Mouse (Mus musculus): ENCODE results near the gene Cdc14b. TPM values are rescaled to one million over a fixed set of nuclear protein-coding genes. Genes with fewer than 3 reads are reported as not detected.

Cdc14b gene
- polyA plus RNA-seq, 1 experiment from 2014 or later = 3.0 TPM

DNA sequence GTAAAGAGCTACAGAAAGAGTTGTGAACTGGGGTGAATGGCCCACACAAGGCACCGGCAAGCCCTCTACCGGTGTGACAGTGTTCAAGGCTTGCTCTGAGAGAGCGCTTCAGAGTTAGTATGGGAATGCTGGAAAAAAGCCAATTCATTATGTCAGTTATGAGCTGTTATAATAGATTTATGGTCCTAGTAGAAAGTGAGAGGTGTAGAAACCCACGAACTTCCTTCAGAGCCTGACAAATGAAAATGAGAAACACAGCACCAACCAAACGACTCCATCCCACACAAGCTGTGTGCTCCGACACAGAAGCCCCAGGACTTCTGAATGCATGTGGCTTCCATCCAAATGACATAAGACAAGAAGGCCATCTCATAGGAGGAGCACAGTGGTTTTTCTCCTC is 77.2 kb downstream of the Cdc14b start:
- Histone ChIP-seq H3K4me1 (replicated peaks; ENCODE audit: control insufficient read depth, insufficient read depth, low read length) (no peaks in the 10 kb centered on the region), H3K9me3 (ENCODE audit: control insufficient read depth, low read length) (no peaks in the 10 kb centered on the region), H3K4me2 (replicated peaks) (no peak overlapping the region), H3K27me3 (ENCODE audit: control insufficient read depth, insufficient read depth, low read length) (no peaks in the 10 kb centered on the region), H3K36me3 (replicated peaks; ENCODE audit: control insufficient read depth, insufficient read depth) (0 out of 2 replicates have a peak, but pooled peaks cover 8% of the 10 kb centered on the region), H3K4me3 (replicated peaks; ENCODE audit: low read length) (no peak overlapping the region), H3K27ac (no peak overlapping the region), H3K9ac (no peak overlapping the region)
- no peak for DNase-seq (ENCODE audit: low spot score)
- no peak for ATAC-seq (ENCODE audit: low FRiP score)
- WGBS = 89% methylated on average over 6 of the region's 6 CpGs

DNA sequence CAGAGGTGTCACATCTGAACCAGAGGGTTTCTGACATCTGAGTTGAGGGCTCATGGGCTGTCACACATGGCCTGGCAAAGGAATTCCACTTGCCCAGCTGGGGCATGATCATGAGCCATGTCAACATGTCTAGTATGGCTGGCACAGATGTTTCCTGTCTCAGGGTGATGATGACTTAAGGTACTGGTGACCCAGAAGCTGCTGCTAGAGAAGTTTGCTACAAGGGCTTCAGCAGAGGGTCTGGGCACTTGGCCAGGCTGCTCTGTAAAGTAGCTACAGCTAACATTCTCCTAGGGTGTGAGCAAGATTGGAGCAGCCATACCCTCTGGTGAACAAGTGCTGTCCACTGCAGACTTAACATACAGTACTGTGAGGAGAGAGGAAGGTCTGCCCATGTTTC is 88.0 kb downstream of the Cdc14b start:
- no peaks in the 10 kb centered on the region for H3K4me1 ChIP-seq (replicated peaks; ENCODE audit: control insufficient read depth, insufficient read depth, low read length)

DNA sequence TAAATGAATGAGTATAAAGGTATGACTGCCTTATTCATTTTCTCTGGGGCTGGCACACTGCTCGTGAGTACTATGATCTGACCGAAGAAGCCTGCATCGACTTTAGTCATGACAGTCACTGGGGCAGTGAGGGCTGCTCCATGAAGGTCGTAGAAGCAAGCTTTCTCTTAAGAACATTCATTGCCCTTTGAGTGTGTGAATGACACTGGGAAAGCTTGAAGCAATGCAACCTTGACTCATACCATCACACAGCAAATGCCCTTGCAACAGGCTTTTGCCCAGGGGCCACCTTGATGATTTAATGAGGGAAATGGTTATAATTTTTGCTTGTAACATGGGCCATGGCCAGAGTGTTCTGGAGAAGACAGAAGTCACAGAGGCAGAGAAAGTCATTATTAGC is 88.6 kb downstream of the Cdc14b start:
- peaks cover 40% of the 10 kb centered on the region for H3K36me3 ChIP-seq (replicated peaks; ENCODE audit: control insufficient read depth, insufficient read depth)
- H3K9ac ChIP-seq = no peak overlapping the region
- no peaks in the 10 kb centered on the region for H3K4me1 ChIP-seq (replicated peaks; ENCODE audit: control insufficient read depth, insufficient read depth, low read length)
- WGBS = 97% methylated on average over 4 of the region's 4 CpGs
- DNase-seq (ENCODE audit: low spot score) (no peak), ATAC-seq (ENCODE audit: low FRiP score) (no peak)
- no peaks in the 10 kb centered on the region for H3K27me3 ChIP-seq (ENCODE audit: control insufficient read depth, insufficient read depth, low read length)
- no peaks in the 10 kb centered on the region for H3K9me3 ChIP-seq (ENCODE audit: control insufficient read depth, low read length)
- no peak overlapping the region for H3K4me2 ChIP-seq (replicated peaks)
- H3K27ac ChIP-seq = no peak overlapping the region
- no peak overlapping the region for H3K4me3 ChIP-seq (replicated peaks; ENCODE audit: low read length)

More for the DNA sequence above, 88.0 kb downstream of the Cdc14b start:
- no peak overlapping the region for H3K27ac ChIP-seq
- no peaks in the 10 kb centered on the region for H3K27me3 ChIP-seq (ENCODE audit: control insufficient read depth, insufficient read depth, low read length)
- ATAC-seq (ENCODE audit: low FRiP score) (no peak), DNase-seq (ENCODE audit: low spot score) (no peak)
- H3K36me3 ChIP-seq (replicated peaks; ENCODE audit: control insufficient read depth, insufficient read depth) = peaks cover 36% of the 10 kb centered on the region
- no peaks in the 10 kb centered on the region for H3K9me3 ChIP-seq (ENCODE audit: control insufficient read depth, low read length)
- H3K4me3 ChIP-seq (replicated peaks; ENCODE audit: low read length) = no peak overlapping the region
- no peak overlapping the region for H3K9ac ChIP-seq
- H3K4me2 ChIP-seq (replicated peaks) = no peak overlapping the region

DNA sequence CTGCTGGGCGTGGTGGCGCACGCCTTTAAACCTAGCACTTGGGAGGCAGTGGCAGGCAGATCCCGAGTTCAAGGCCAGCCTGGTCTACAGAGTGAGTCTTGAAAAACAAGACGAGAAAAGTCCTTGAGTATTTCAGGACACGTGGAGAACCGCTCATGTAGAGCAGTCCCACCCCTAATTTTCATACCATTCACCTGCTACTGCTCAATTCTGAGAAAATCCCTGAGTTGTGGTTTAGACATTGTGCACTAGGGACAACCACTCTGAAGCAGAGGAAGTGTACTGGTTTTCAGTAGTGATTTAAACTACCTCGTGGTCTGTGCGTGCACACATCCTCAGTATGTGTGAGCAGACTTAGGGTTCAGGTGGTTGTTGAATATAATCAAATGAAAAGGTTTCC is 89.5 kb downstream of the Cdc14b start:
- Histone ChIP-seq H3K9ac (no peak overlapping the region), H3K9me3 (ENCODE audit: control insufficient read depth, low read length) (no peaks in the 10 kb centered on the region), H3K4me3 (replicated peaks; ENCODE audit: low read length) (no peak overlapping the region), H3K4me2 (replicated peaks) (no peak overlapping the region), H3K27ac (no peak overlapping the region), H3K4me1 (replicated peaks; ENCODE audit: control insufficient read depth, insufficient read depth, low read length) (no peaks in the 10 kb centered on the region), H3K27me3 (ENCODE audit: control insufficient read depth, insufficient read depth, low read length) (no peaks in the 10 kb centered on the region), H3K36me3 (replicated peaks; ENCODE audit: control insufficient read depth, insufficient read depth) (peaks cover 40% of the 10 kb centered on the region)
- WGBS = 95% methylated on average over 9 of the region's 9 CpGs
- no peak for DNase-seq (ENCODE audit: low spot score)
- no peak for ATAC-seq (ENCODE audit: low FRiP score)

DNA sequence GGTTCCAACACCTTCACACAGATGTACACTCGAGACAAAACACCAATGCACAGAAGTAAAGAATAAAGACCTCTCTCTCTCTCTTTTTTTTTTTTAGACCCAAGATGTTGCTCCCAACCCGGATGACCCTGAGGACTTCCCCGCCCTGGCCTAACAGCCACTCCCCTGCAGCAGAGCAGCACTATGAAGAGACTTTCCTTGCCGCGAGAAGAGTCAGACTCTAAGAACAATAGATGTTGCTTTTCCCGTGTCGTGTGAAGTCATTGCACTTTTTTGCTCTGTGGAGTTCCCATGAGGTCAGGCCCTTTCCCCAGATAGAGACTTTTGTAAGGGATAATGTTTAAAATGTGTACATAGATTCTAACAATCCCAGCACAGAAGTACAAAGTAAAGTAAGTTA is 89.9 kb downstream of the Cdc14b start:
- H3K4me1 ChIP-seq (replicated peaks; ENCODE audit: control insufficient read depth, insufficient read depth, low read length) = no peaks in the 10 kb centered on the region
- H3K9ac ChIP-seq = no peak overlapping the region
- H3K4me3 ChIP-seq (replicated peaks; ENCODE audit: low read length) = no peak overlapping the region
- H3K36me3 ChIP-seq (replicated peaks; ENCODE audit: control insufficient read depth, insufficient read depth) = peaks cover 40% of the 10 kb centered on the region
- WGBS = 76% methylated on average over 7 of the region's 7 CpGs
- no peak overlapping the region for H3K4me2 ChIP-seq (replicated peaks)
- H3K27ac ChIP-seq = no peak overlapping the region
- no peak for DNase-seq (ENCODE audit: low spot score)
- ATAC-seq (ENCODE audit: low FRiP score) = no peak
- no peaks in the 10 kb centered on the region for H3K9me3 ChIP-seq (ENCODE audit: control insufficient read depth, low read length)
- H3K27me3 ChIP-seq (ENCODE audit: control insufficient read depth, insufficient read depth, low read length) = no peaks in the 10 kb centered on the region

DNA sequence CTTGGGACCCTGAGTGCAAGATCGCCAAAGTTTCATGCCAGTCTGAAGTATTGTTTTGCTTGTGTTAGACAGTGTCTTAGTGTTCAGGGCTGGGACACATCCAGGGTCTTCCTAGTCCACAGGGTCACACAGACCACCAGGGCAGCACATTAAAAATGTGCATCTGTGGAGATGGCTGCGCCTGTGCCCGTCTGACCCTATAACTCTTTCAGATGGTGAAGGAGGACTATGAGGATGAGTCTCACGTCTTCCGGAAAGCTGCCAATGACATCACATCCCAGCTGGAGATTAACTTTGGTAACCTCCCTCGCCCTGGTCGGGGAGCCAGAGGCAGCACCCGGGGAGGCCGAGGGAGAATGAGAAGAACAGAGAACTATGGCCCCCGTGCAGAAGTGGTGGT is 90.7 kb downstream of the Cdc14b start:
- no peaks in the 10 kb centered on the region for H3K9me3 ChIP-seq (ENCODE audit: control insufficient read depth, low read length)
- H3K36me3 ChIP-seq (replicated peaks; ENCODE audit: control insufficient read depth, insufficient read depth) = peaks cover 40% of the 10 kb centered on the region

DNA sequence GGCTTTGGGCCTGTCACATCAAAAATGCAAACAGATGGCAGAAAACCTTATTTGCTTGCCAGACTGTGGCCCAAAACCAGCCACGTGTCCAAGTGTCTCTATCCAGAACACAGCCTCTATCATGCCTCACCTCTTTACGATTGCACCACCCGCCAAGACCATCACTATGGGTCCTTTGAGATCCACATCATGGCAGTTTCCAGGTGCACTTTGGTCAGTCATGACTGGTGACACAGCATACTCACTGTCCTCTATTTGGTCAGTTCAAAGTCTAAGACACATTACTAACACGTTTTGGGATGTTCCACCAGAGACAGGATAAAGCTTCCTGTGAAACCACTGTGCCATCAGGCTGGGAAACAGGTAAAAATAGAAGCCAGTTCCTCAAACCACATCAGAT is 91.5 kb downstream of the Cdc14b start:
- Histone ChIP-seq H3K27ac (no peak overlapping the region), H3K4me1 (replicated peaks; ENCODE audit: control insufficient read depth, insufficient read depth, low read length) (no peaks in the 10 kb centered on the region), H3K27me3 (ENCODE audit: control insufficient read depth, insufficient read depth, low read length) (no peaks in the 10 kb centered on the region), H3K4me3 (replicated peaks; ENCODE audit: low read length) (no peak overlapping the region), H3K4me2 (replicated peaks) (no peak overlapping the region), H3K36me3 (replicated peaks; ENCODE audit: control insufficient read depth, insufficient read depth) (peaks cover 48% of the 10 kb centered on the region), H3K9ac (no peak overlapping the region), H3K9me3 (ENCODE audit: control insufficient read depth, low read length) (no peaks in the 10 kb centered on the region)
- 83% methylated on average over 4 of the region's 4 CpGs for WGBS
- no peak for DNase-seq (ENCODE audit: low spot score)
- ATAC-seq (ENCODE audit: low FRiP score) = no peak

More for the DNA sequence above, 90.7 kb downstream of the Cdc14b start:
- Histone ChIP-seq H3K4me2 (replicated peaks) (no peak overlapping the region), H3K27me3 (ENCODE audit: control insufficient read depth, insufficient read depth, low read length) (no peaks in the 10 kb centered on the region), H3K4me3 (replicated peaks; ENCODE audit: low read length) (no peak overlapping the region), H3K27ac (no peak overlapping the region), H3K9ac (no peak overlapping the region), H3K4me1 (replicated peaks; ENCODE audit: control insufficient read depth, insufficient read depth, low read length) (no peaks in the 10 kb centered on the region)
- ATAC-seq (ENCODE audit: low FRiP score) (no peak), DNase-seq (ENCODE audit: low spot score) (no peak)
- 85% methylated on average over 10 of the region's 10 CpGs for WGBS

DNA sequence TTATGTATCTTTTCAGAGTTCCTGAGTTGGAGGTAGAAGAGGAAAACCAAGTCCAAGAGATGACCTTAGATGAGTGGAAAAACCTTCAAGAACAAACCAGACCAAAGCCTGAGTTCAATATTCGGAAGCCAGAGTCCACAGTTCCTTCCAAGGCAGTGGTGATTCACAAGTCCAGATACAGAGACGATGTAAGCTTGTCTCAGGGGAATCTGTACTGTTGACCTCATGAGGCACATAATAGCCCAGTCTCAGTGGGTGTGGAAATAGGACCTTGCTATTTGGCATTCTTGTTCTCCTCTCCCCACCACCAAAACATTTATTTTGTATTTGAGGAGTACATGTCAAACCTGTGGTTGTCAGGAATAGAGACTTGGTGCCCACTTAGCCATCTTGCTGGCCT is 93.0 kb downstream of the Cdc14b start:
- no peak for ATAC-seq (ENCODE audit: low FRiP score)
- no peak overlapping the region for H3K4me2 ChIP-seq (replicated peaks)
- H3K36me3 ChIP-seq (replicated peaks; ENCODE audit: control insufficient read depth, insufficient read depth) = peaks cover 56% of the 10 kb centered on the region
- H3K9ac ChIP-seq = no peak overlapping the region
- no peaks in the 10 kb centered on the region for H3K4me1 ChIP-seq (replicated peaks; ENCODE audit: control insufficient read depth, insufficient read depth, low read length)
- no peak overlapping the region for H3K27ac ChIP-seq
- H3K9me3 ChIP-seq (ENCODE audit: control insufficient read depth, low read length) = no peaks in the 10 kb centered on the region
- no peak overlapping the region for H3K4me3 ChIP-seq (replicated peaks; ENCODE audit: low read length)
- WGBS = 77% methylated on average over 2 of the region's 2 CpGs
- DNase-seq (ENCODE audit: low spot score) = no peak
- no peaks in the 10 kb centered on the region for H3K27me3 ChIP-seq (ENCODE audit: control insufficient read depth, insufficient read depth, low read length)

DNA sequence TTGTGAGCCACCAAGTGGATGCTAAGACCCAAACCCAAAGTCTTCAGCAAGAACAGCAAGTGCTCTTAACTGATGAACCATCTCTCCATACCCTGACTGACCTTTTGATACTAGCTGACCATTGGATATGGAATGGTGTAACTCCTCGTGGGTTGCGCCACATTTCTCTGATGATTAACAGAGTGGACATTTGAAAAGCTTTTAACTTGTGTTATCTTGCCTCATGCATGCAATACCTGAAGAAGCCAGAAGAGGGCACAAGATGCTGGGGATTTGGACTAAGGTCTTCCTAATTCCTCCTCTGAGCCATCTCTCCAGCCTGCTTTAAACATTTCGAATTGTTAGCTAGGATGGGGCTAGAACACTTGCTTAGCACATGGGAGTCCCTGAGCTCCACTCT is 94.2 kb downstream of the Cdc14b start:
- WGBS = 85% methylated on average over 3 of the region's 3 CpGs

DNA sequence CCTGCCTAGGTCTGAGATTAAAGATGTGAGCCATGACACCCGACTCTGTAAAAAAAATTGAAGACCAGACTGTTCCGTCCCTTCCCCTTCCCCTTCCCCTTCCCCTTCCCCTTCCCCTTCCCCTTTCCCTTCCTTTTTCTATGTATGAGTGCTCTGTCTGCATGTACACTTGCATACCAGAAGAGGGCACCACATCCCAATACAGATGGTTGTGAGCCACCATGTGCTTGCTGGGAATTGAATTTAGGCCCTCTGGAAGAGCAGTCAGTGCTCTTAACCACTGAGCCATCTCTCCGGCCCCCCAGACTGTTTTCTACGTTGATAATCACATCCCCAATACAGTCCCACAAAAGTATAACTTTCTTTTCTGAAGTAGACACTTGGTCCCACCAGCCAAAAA is 94.8 kb downstream of the Cdc14b start:
- DNase-seq (ENCODE audit: low spot score) (no peak), ATAC-seq (ENCODE audit: low FRiP score) (no peak)
- Histone ChIP-seq H3K4me2 (replicated peaks) (no peak overlapping the region), H3K27me3 (ENCODE audit: control insufficient read depth, insufficient read depth, low read length) (no peaks in the 10 kb centered on the region), H3K9ac (no peak overlapping the region), H3K27ac (no peak overlapping the region), H3K36me3 (replicated peaks; ENCODE audit: control insufficient read depth, insufficient read depth) (peaks cover 54% of the 10 kb centered on the region), H3K9me3 (ENCODE audit: control insufficient read depth, low read length) (no peaks in the 10 kb centered on the region), H3K4me1 (replicated peaks; ENCODE audit: control insufficient read depth, insufficient read depth, low read length) (no peaks in the 10 kb centered on the region), H3K4me3 (replicated peaks; ENCODE audit: low read length) (no peak overlapping the region)
- WGBS = 88% methylated on average over 4 of the region's 4 CpGs

More for the DNA sequence above, 94.2 kb downstream of the Cdc14b start:
- no peak overlapping the region for H3K4me3 ChIP-seq (replicated peaks; ENCODE audit: low read length)
- no peak for ATAC-seq (ENCODE audit: low FRiP score)
- no peaks in the 10 kb centered on the region for H3K9me3 ChIP-seq (ENCODE audit: control insufficient read depth, low read length)
- no peaks in the 10 kb centered on the region for H3K27me3 ChIP-seq (ENCODE audit: control insufficient read depth, insufficient read depth, low read length)
- H3K27ac ChIP-seq = no peak overlapping the region
- H3K4me1 ChIP-seq (replicated peaks; ENCODE audit: control insufficient read depth, insufficient read depth, low read length) = no peaks in the 10 kb centered on the region
- peaks cover 56% of the 10 kb centered on the region for H3K36me3 ChIP-seq (replicated peaks; ENCODE audit: control insufficient read depth, insufficient read depth)
- H3K9ac ChIP-seq = no peak overlapping the region
- no peak overlapping the region for H3K4me2 ChIP-seq (replicated peaks)
- peak; percentile 57 for DNase-seq (ENCODE audit: low spot score)

All from hindbrain, embryonic 14.5 days (tissue).